Mouse (Mus musculus) forebrain, embryonic 13.5 days (tissue): ENCODE data around the gene Sgip1. TPM values are rescaled to one million over a fixed set of nuclear protein-coding genes. Genes with fewer than 3 reads are reported as not detected.
A peak's percentile ranks its signal among the peaks of the same experiment; 100 is the strongest.

Source experiments
- ATAC-seq: fragments of 200-750 bp; cut with Nextera tagmentation; 2 replicates; pipeline ENCODE4 v1.8.0; 2017
- H3K27ac ChIP-seq: fragments of 300-500 bp; sonication (generic); 2 replicates; pipeline ENCODE4 v1.5.1; 2015; ENCODE audit warnings: inconsistent platforms, mild to moderate bottlenecking, moderate library complexity
- H3K27me3 ChIP-seq: fragments of 300-500 bp; sonication (generic); 2 replicates; pipeline ENCODE4 v1.6.1; 2015; ENCODE audit warnings: mild to moderate bottlenecking, inconsistent platforms
- H3K36me3 ChIP-seq: fragments of 300-500 bp; sonication (generic); 2 replicates; pipeline ENCODE4 v1.6.1; 2015; ENCODE audit warnings: mild to moderate bottlenecking, inconsistent platforms; ENCODE audit not compliant: poor library complexity, severe bottlenecking
- H3K4me1 ChIP-seq: fragments of 300-500 bp; sonication (generic); 2 replicates; pipeline ENCODE4 v1.6.1; 2015; ENCODE audit warnings: inconsistent platforms
- H3K4me2 ChIP-seq: fragments of 300-500 bp; sonication (generic); 2 replicates; pipeline ENCODE4 v1.6.1; 2015; ENCODE audit warnings: inconsistent platforms, mild to moderate bottlenecking, moderate library complexity
- H3K4me3 ChIP-seq: fragments of 300-500 bp; sonication (generic); 2 replicates; pipeline ENCODE4 v1.5.1; 2015; ENCODE audit warnings: mild to moderate bottlenecking, inconsistent platforms
- H3K9ac ChIP-seq: fragments of 300-500 bp; sonication (generic); 2 replicates; pipeline ENCODE4 v1.6.1; 2015; ENCODE audit warnings: mild to moderate bottlenecking, inconsistent platforms
- H3K9me3 ChIP-seq: fragments of 300-500 bp; sonication (generic); replicated peaks from 2 replicates; pipeline ENCODE4 v1.6.1; 2016; ENCODE audit warnings: inconsistent platforms
- WGBS: fragments of 180-500 bp; shearing (Covaris S2); methylation state at CpG from one replicate; pipeline ENCODE4 v1.1.7; 2015; 5-methylcytosine and 5-hydroxymethylcytosine counted together
- polyA plus RNA-seq: library from polyadenylated mRNA; unstranded; fragments of >200 nt; fragmentation: Nextera tagmentation; extraction: Ambion mirVana; gene quantifications from 2 replicates; pipeline ENCODE4 v1.2.1, GENCODE M21; 2015

Gene Sgip1
- polyA plus RNA-seq, 1 experiment from 2014 or later = 37.8 TPM

GRCm38 (mm10) chr4:102821786-102822185 lies 80.7 kb downstream of the Sgip1 start:
- ATAC-seq = no peak
- Histone ChIP-seq H3K4me3 (no peak overlapping the region), H3K36me3 (no peaks in the 10 kb centered on the region), H3K4me1 (no peaks in the 10 kb centered on the region), H3K4me2 (no peak overlapping the region), H3K9ac (no peak overlapping the region), H3K27ac (no peak overlapping the region), H3K9me3 (no peaks in the 10 kb centered on the region), H3K27me3 (no peaks in the 10 kb centered on the region)
- WGBS = 77% methylated on average over 4 of the region's 4 CpGs

- Histone ChIP-seq H3K4me2 (no peak overlapping the region), H3K4me1 (no peaks in the 10 kb centered on the region), H3K4me3 (no peak overlapping the region), H3K27ac (no peak overlapping the region), H3K9me3 (no peaks in the 10 kb centered on the region), H3K9ac (no peak overlapping the region), H3K36me3 (no peaks in the 10 kb centered on the region), H3K27me3 (no peaks in the 10 kb centered on the region)
- WGBS = 66% methylated on average over 2 of the region's 2 CpGs
- no peak for ATAC-seq
Observed at GRCm38 (mm10) chr4:102824494-102824893, 83.4 kb downstream of the Sgip1 start.

GRCm38 (mm10) chr4:102826159-102826558 lies 85.1 kb downstream of the Sgip1 start:
- ATAC-seq = no peak
- WGBS = 82% methylated on average over 2 of the region's 2 CpGs
- Histone ChIP-seq H3K27ac (no peak overlapping the region), H3K4me3 (no peak overlapping the region), H3K4me1 (no peaks in the 10 kb centered on the region), H3K9ac (no peak overlapping the region), H3K36me3 (no peaks in the 10 kb centered on the region), H3K4me2 (no peak overlapping the region), H3K27me3 (no peaks in the 10 kb centered on the region), H3K9me3 (no peaks in the 10 kb centered on the region)

GRCm38 (mm10) chr4:102828518-102828917 lies 87.4 kb downstream of the Sgip1 start:
- Histone ChIP-seq H3K9ac (no peak overlapping the region), H3K27ac (no peak overlapping the region), H3K4me3 (no peak overlapping the region), H3K27me3 (no peaks in the 10 kb centered on the region), H3K4me1 (no peaks in the 10 kb centered on the region), H3K4me2 (no peak overlapping the region), H3K9me3 (no peaks in the 10 kb centered on the region), H3K36me3 (no peaks in the 10 kb centered on the region)
- WGBS = 82% methylated on average over 2 of the region's 2 CpGs
- ATAC-seq = no peak

- Histone ChIP-seq H3K4me1 (no peaks in the 10 kb centered on the region), H3K27me3 (no peaks in the 10 kb centered on the region), H3K9me3 (no peaks in the 10 kb centered on the region), H3K4me2 (no peak overlapping the region), H3K9ac (no peak overlapping the region), H3K36me3 (no peaks in the 10 kb centered on the region), H3K27ac (no peak overlapping the region), H3K4me3 (no peak overlapping the region)
- ATAC-seq = no peak
- WGBS = 91% methylated on average over 1 of the region's 1 CpGs
Observed at GRCm38 (mm10) chr4:102833191-102833590, 92.1 kb downstream of the Sgip1 start.

GRCm38 (mm10) chr4:102833726-102834125 lies 92.6 kb downstream of the Sgip1 start:
- ATAC-seq = no peak
- Histone ChIP-seq H3K27me3 (no peaks in the 10 kb centered on the region), H3K4me1 (no peaks in the 10 kb centered on the region), H3K9ac (no peak overlapping the region), H3K4me2 (no peak overlapping the region), H3K36me3 (no peaks in the 10 kb centered on the region), H3K27ac (no peak overlapping the region), H3K9me3 (no peaks in the 10 kb centered on the region), H3K4me3 (no peak overlapping the region)
- 84% methylated on average over 2 of the region's 2 CpGs for WGBS

- no peak for ATAC-seq
- Histone ChIP-seq H3K9ac (no peak overlapping the region), H3K4me2 (no peak overlapping the region), H3K9me3 (no peaks in the 10 kb centered on the region), H3K36me3 (no peaks in the 10 kb centered on the region), H3K4me3 (no peak overlapping the region), H3K27me3 (no peaks in the 10 kb centered on the region), H3K4me1 (no peaks in the 10 kb centered on the region), H3K27ac (no peak overlapping the region)
- 79% methylated on average over 1 of the region's 1 CpGs for WGBS
Observed at GRCm38 (mm10) chr4:102834710-102835109, 93.6 kb downstream of the Sgip1 start.

GRCm38 (mm10) chr4:102840062-102840798 lies 99.1 kb downstream of the Sgip1 start:
- no peaks in the 10 kb centered on the region for H3K9me3 ChIP-seq
- peak overlapping the region; percentile 4; the same call in 1 of the 2 replicates for H3K27ac ChIP-seq
- H3K4me3 ChIP-seq = no peak overlapping the region
- no peak overlapping the region for H3K9ac ChIP-seq
- H3K4me2 ChIP-seq = no peak overlapping the region
- H3K4me1 ChIP-seq = peaks cover 18% of the 10 kb centered on the region
- H3K27me3 ChIP-seq = no peaks in the 10 kb centered on the region
- no peaks in the 10 kb centered on the region for H3K36me3 ChIP-seq
- 82% methylated on average over 7 of the region's 7 CpGs for WGBS
- no peak for ATAC-seq

- H3K36me3 ChIP-seq = no peaks in the 10 kb centered on the region
- no peak overlapping the region for H3K9ac ChIP-seq
- no peak overlapping the region for H3K4me3 ChIP-seq
- ATAC-seq = peak; percentile 81
- peaks cover 18% of the 10 kb centered on the region for H3K4me1 ChIP-seq
- no peaks in the 10 kb centered on the region for H3K9me3 ChIP-seq
- WGBS = 61% methylated on average over 11 of the region's 11 CpGs
- peak overlapping the region; percentile 4; the same call in 1 of the 2 replicates for H3K27ac ChIP-seq
- no peak overlapping the region for H3K4me2 ChIP-seq
- H3K27me3 ChIP-seq = no peaks in the 10 kb centered on the region
Observed at GRCm38 (mm10) chr4:102840956-102841729, 100.0 kb downstream of the Sgip1 start.

- Histone ChIP-seq H3K36me3 (no peaks in the 10 kb centered on the region), H3K27ac (no peak overlapping the region), H3K27me3 (no peaks in the 10 kb centered on the region), H3K4me3 (no peak overlapping the region), H3K9ac (no peak overlapping the region), H3K4me2 (no peak overlapping the region), H3K4me1 (peaks cover 10% of the 10 kb centered on the region), H3K9me3 (no peaks in the 10 kb centered on the region)
- no peak for ATAC-seq
- 95% methylated on average over 6 of the region's 6 CpGs for WGBS
Observed at GRCm38 (mm10) chr4:102850498-102850897, 109.4 kb downstream of the Sgip1 start.

- Histone ChIP-seq H3K27ac (no peak overlapping the region), H3K9ac (no peak overlapping the region), H3K36me3 (no peaks in the 10 kb centered on the region), H3K4me3 (no peak overlapping the region), H3K9me3 (no peaks in the 10 kb centered on the region), H3K4me2 (no peak overlapping the region), H3K27me3 (no peaks in the 10 kb centered on the region), H3K4me1 (peaks cover 15% of the 10 kb centered on the region)
- ATAC-seq = no peak
- 59% methylated on average over 1 of the region's 1 CpGs for WGBS
Observed at GRCm38 (mm10) chr4:102851161-102851560, 110.1 kb downstream of the Sgip1 start.

GRCm38 (mm10) chr4:102852290-102852689 lies 111.2 kb downstream of the Sgip1 start:
- WGBS = 80% methylated on average over 3 of the region's 3 CpGs
- Histone ChIP-seq H3K27ac (no peak overlapping the region), H3K9me3 (no peaks in the 10 kb centered on the region), H3K27me3 (no peaks in the 10 kb centered on the region), H3K9ac (no peak overlapping the region), H3K36me3 (no peaks in the 10 kb centered on the region), H3K4me1 (peaks cover 19% of the 10 kb centered on the region), H3K4me3 (no peak overlapping the region), H3K4me2 (no peak overlapping the region)
- ATAC-seq = no peak
